Mouse (Mus musculus): ENCODE measurements around the gene F2r.

GRCm38 (mm10) chr13:95617082-95617670, 1.1 kb downstream of the F2r start:
- no peak for TF ChIP-seq CTCF (IDR thresholded peaks at IDR 0.05; ENCODE audit: low read depth, low read length)
- no peak for TF ChIP-seq GATA1 (IDR thresholded peaks at IDR 0.05; ENCODE audit: borderline replicate concordance, low read length)
- TF ChIP-seq TAL1 (conservative IDR thresholded peaks at IDR 0.05; ENCODE audit: low read depth, low read length) = no peak
- no peak for TF ChIP-seq POLR2AphosphoS5 (IDR thresholded peaks at IDR 0.05; ENCODE audit: insufficient replicate concordance, low read depth, low read length)
- TF ChIP-seq GATA2 (IDR thresholded peaks at IDR 0.05; ENCODE audit: borderline replicate concordance, low read depth, low read length) = no peak
